Mouse (Mus musculus) adrenal gland, postnatal 14 days (tissue): ENCODE results near the gene Bglap3. TPM values are rescaled to one million over a fixed set of nuclear protein-coding genes. Genes with fewer than 3 reads are reported as not detected.

Source experiments
- DNase-seq: peaks from one replicate; pipeline ENCODE4 v3.0.0; 2021; ENCODE audit warnings: mixed read lengths
- total RNA-seq: library from RNA; stranded (reverse); gene quantifications from 2 replicates; pipeline ENCODE4 v1.2.3, GENCODE M21; 2021

The Bglap3 gene
- total RNA-seq, 1 experiment from 2014 or later = 0.67 TPM

- peak; percentile 70 for DNase-seq
Observed at GRCm38 (mm10) chr3:88335436-88336053, 37.0 kb downstream of the Bglap3 start.

GRCm38 (mm10) chr3:88334902-88335435, 37.6 kb downstream of the Bglap3 start:
- DNase-seq = no peak

GRCm38 (mm10) chr3:88334029-88334658, 38.4 kb downstream of the Bglap3 start:
- DNase-seq = no peak

GRCm38 (mm10) chr3:88331282-88331681, 41.3 kb downstream of the Bglap3 start:
- DNase-seq = peak; percentile 82

- DNase-seq = no peak
Observed at GRCm38 (mm10) chr3:88328956-88329355, 43.6 kb downstream of the Bglap3 start.

GRCm38 (mm10) chr3:88324951-88325405, 47.6 kb downstream of the Bglap3 start, which contains the start of gene Glmp:
Glmp (plus strand) TSS chr3:88325023.
- peak; percentile 70 for DNase-seq

Other genes starting within 250 kb of the Bglap3 start
- gene Mef2d, start 230.4 kb downstream of the Bglap3 start, total RNA-seq = 92.9 and 98.4 TPM in 2 replicates
- gene Rhbg, start 118.0 kb downstream of the Bglap3 start, total RNA-seq = 0.86 and 2.1 TPM in 2 replicates
- 0.96 and 1.5 TPM in 2 replicates for gene Gm38392, start 85.5 kb downstream of the Bglap3 start, total RNA-seq
- gene Tsacc, start 75.7 kb downstream of the Bglap3 start, total RNA-seq = 8.3 and 9.7 TPM in 2 replicates
- 255 and 265 TPM in 2 replicates for gene Cct3, start 75.6 kb downstream of the Bglap3 start, total RNA-seq
- gene Glmp, start 47.7 kb downstream of the Bglap3 start, total RNA-seq = 139 and 159 TPM in 2 replicates
- gene Tmem79, start 36.6 kb downstream of the Bglap3 start, total RNA-seq = 15.9 and 22.2 TPM in 2 replicates
- gene Smg5, start 36.5 kb downstream of the Bglap3 start, total RNA-seq = 44.5 and 55.1 TPM in 2 replicates
- 3.0 TPM in 2 replicates for gene Paqr6, start 8.2 kb downstream of the Bglap3 start, total RNA-seq
- not detected in 2 replicates for gene Bglap2, start 6.0 kb upstream of the Bglap3 start, total RNA-seq
- 2.1 and 3.3 TPM in 2 replicates for gene Bglap, start 11.7 kb upstream of the Bglap3 start, total RNA-seq
- gene Pmf1, start 37.6 kb upstream of the Bglap3 start, total RNA-seq = 57.0 and 58.2 TPM in 2 replicates
- gene Slc25a44, start 52.4 kb upstream of the Bglap3 start, total RNA-seq = 46.7 and 51.7 TPM in 2 replicates
- 11.0 and 11.5 TPM in 2 replicates for gene Sema4a, start 88.4 kb upstream of the Bglap3 start, total RNA-seq
- 97.6 and 99.3 TPM in 2 replicates for gene Lmna, start 137.2 kb upstream of the Bglap3 start, total RNA-seq
- 4.2 and 4.4 TPM in 2 replicates for gene Mex3a, start 159.7 kb upstream of the Bglap3 start, total RNA-seq
- not detected in 2 replicates for gene Rab25, start 175.6 kb upstream of the Bglap3 start, total RNA-seq
- 133 and 138 TPM in 2 replicates for gene Lamtor2, start 180.3 kb upstream of the Bglap3 start, total RNA-seq
- gene Ubqln4, start 181.0 kb upstream of the Bglap3 start, total RNA-seq = 70.3 and 75.3 TPM in 2 replicates
- gene Ssr2, start 203.1 kb upstream of the Bglap3 start, total RNA-seq = 222 and 252 TPM in 2 replicates
- 36.9 and 67.6 TPM in 2 replicates for gene Arhgef2, start 233.2 kb upstream of the Bglap3 start, total RNA-seq